Comparison of ENCODE assay signal across 8 mouse cellular contexts in genomic region chr12:110454223-110454622, GRCm38 (mm10). TPM values are rescaled to one million over a fixed set of nuclear protein-coding genes. Genes with fewer than 3 reads are reported as not detected.
DNase-seq lines count a peak whose midpoint lies in the region; ATAC-seq and TF ChIP-seq lines count a peak whose summit lies in the region.

No protein-coding gene starts in this region.

- no peaks in the 10 kb centered on the region for H3K36me3 ChIP-seq in midbrain, embryonic 11.5 days (ENCODE audit: control insufficient read depth, insufficient read depth, low read length)
- H3K36me3 ChIP-seq in midbrain, embryonic 13.5 days, result peaks cover 4% of the 10 kb centered on the region; the same call in 1 of the 2 replicates
- no peaks in the 10 kb centered on the region for H3K36me3 ChIP-seq in neural tube, embryonic 12.5 days
- no peaks in the 10 kb centered on the region for H3K36me3 ChIP-seq in testis, adult 2 months (ENCODE audit: control insufficient read depth, insufficient read depth, low read length)

- no peaks in the 10 kb centered on the region for H3K4me1 ChIP-seq in midbrain, embryonic 11.5 days (ENCODE audit: control insufficient read depth, insufficient read depth, low read length)
- no peaks in the 10 kb centered on the region for H3K4me1 ChIP-seq in midbrain, embryonic 13.5 days (replicated peaks)
- H3K4me1 ChIP-seq in cerebellum, adult 2 months (ENCODE audit: control insufficient read depth, insufficient read depth, low read length), result peaks cover 21% of the 10 kb centered on the region
- peaks cover 4% of the 10 kb centered on the region; the same call in 1 of the 2 replicates for H3K4me1 ChIP-seq in neural tube, embryonic 12.5 days
- H3K4me1 ChIP-seq in testis, adult 2 months (ENCODE audit: control insufficient read depth, insufficient read depth, low read length), result no peaks in the 10 kb centered on the region

- no peaks in the 10 kb centered on the region for H3K27me3 ChIP-seq in midbrain, embryonic 11.5 days (ENCODE audit: control insufficient read depth, insufficient read depth, low read length)
- no peaks in the 10 kb centered on the region for H3K27me3 ChIP-seq in midbrain, embryonic 13.5 days
- no peaks in the 10 kb centered on the region for H3K27me3 ChIP-seq in cerebellum, adult 2 months (ENCODE audit: control insufficient read depth, insufficient read depth, low read length)
- H3K27me3 ChIP-seq in neural tube, embryonic 12.5 days (replicated peaks), result no peaks in the 10 kb centered on the region
- no peaks in the 10 kb centered on the region for H3K27me3 ChIP-seq in testis, adult 2 months (ENCODE audit: control insufficient read depth, insufficient read depth, low read length)

- H3K4me2 ChIP-seq in midbrain, embryonic 11.5 days, result no peak overlapping the region
- no peak overlapping the region for H3K4me2 ChIP-seq in midbrain, embryonic 13.5 days (replicated peaks)
- no peak overlapping the region for H3K4me2 ChIP-seq in neural tube, embryonic 12.5 days (replicated peaks)

- WGBS in midbrain, embryonic 11.5 days, result 13% methylated on average over 5 of the region's 5 CpGs
- WGBS in midbrain, embryonic 13.5 days, result 14% methylated on average over 5 of the region's 5 CpGs
- WGBS in cerebellum, adult 2 months, result 11% methylated on average over 5 of the region's 5 CpGs
- 21% methylated on average over 5 of the region's 5 CpGs for WGBS in neural tube, embryonic 12.5 days

- no peak overlapping the region for H3K4me3 ChIP-seq in midbrain, embryonic 11.5 days (ENCODE audit: low read depth, low read length)
- H3K4me3 ChIP-seq in midbrain, embryonic 13.5 days (replicated peaks), result no peak overlapping the region
- no peak overlapping the region for H3K4me3 ChIP-seq in cerebellum, adult 2 months (replicated peaks; ENCODE audit: insufficient read depth, low read depth, low read length)
- H3K4me3 ChIP-seq in neural tube, embryonic 12.5 days, result 0 out of 2 replicates have a peak overlapping the region, but pooled peaks have one; percentile 5
- no peak overlapping the region for H3K4me3 ChIP-seq in testis, adult 2 months (ENCODE audit: control insufficient read depth, low read depth, low read length)

- no peak; the same call in 1 of the 2 replicates for ATAC-seq in midbrain, embryonic 11.5 days (ENCODE audit: low FRiP score)
- ATAC-seq in midbrain, embryonic 13.5 days, result no peak
- ATAC-seq in inflammation-experienced regulatory T-cells, adult 6 months, result peak; percentile 88
- ATAC-seq in neural tube, embryonic 12.5 days (ENCODE audit: low FRiP score, low read depth), result no peak

- peak; percentile 93 for DNase-seq in midbrain, embryonic 11.5 days (ENCODE audit: low spot score, missing footprints)
- DNase-seq in cerebellum, adult 2 months, result peak; percentile 64 to 75
- DNase-seq in frontal cortex, postnatal 36 days (ENCODE audit: low spot score in 2 of 2), result peak; percentile 70 to 74
- peak; percentile 71 for DNase-seq in liver

- H3K9me3 ChIP-seq in midbrain, embryonic 11.5 days (ENCODE audit: control insufficient read depth, low read length), result no peaks in the 10 kb centered on the region
- H3K9me3 ChIP-seq in midbrain, embryonic 13.5 days, result no peaks in the 10 kb centered on the region
- H3K9me3 ChIP-seq in neural tube, embryonic 12.5 days, result no peaks in the 10 kb centered on the region

- TF ChIP-seq CTCF in cerebellum, adult 2 months (IDR thresholded peaks at IDR 0.05; ENCODE audit: borderline replicate concordance, insufficient read depth, low read depth, low read length), result peak; percentile 83
- peak; percentile 58; the same call in 1 of the 2 replicates for TF ChIP-seq CTCF in testis, adult 2 months (IDR thresholded peaks at IDR 0.05; ENCODE audit: control insufficient read depth, insufficient read depth, insufficient replicate concordance, low read depth, low read length)

- no peak overlapping the region for H3K9ac ChIP-seq in midbrain, embryonic 11.5 days (ENCODE audit: low read length)
- no peak overlapping the region for H3K9ac ChIP-seq in midbrain, embryonic 13.5 days (replicated peaks)
- H3K9ac ChIP-seq in neural tube, embryonic 12.5 days, result no peak overlapping the region

- TF ChIP-seq POLR2A in cerebellum, adult 2 months (IDR thresholded peaks at IDR 0.05; ENCODE audit: borderline replicate concordance, insufficient read depth, low read length), result no peak
- TF ChIP-seq POLR2A in testis, adult 2 months (IDR thresholded peaks at IDR 0.05; ENCODE audit: control insufficient read depth, low read depth, low read length), result no peak

- no peak overlapping the region for H3K27ac ChIP-seq in midbrain, embryonic 11.5 days (ENCODE audit: low read depth, low read length)
- no peak overlapping the region for H3K27ac ChIP-seq in midbrain, embryonic 13.5 days
- no peak overlapping the region for H3K27ac ChIP-seq in cerebellum, adult 2 months (ENCODE audit: insufficient read depth, low read length)
- H3K27ac ChIP-seq in neural tube, embryonic 12.5 days, result no peak overlapping the region
- H3K27ac ChIP-seq in testis, adult 2 months (ENCODE audit: control insufficient read depth, insufficient read depth, low read depth, low read length), result no peak overlapping the region

RNA-seq across cellular contexts. Expression of gene Ppp2r5c, which starts 7.3 kb away (rescaled TPM):
- 175 and 183 TPM in 2 replicates for polyA plus RNA-seq in midbrain, embryonic 11.5 days (2014; fragmentation: Nextera tagmentation; extraction: Ambion mirVana)
- 136 and 147 TPM in 2 replicates for polyA plus RNA-seq in midbrain, embryonic 13.5 days (2015; fragmentation: Nextera tagmentation; extraction: Ambion mirVana)
- polyA plus RNA-seq in cerebellum, adult 2 months (2012; rRNA removed), result 117 and 136 TPM in 2 replicates
- 100 to 1,000 TPM; 506 to 623 (median 523) TPM for polyA plus RNA-seq in inflammation-experienced regulatory T-cells, adult 6 months (2017; shearing (Covaris generic))
- 151 and 160 TPM in 2 replicates for polyA plus RNA-seq in neural tube, embryonic 12.5 days (2016; fragmentation: Nextera tagmentation; extraction: Ambion mirVana)
- polyA plus RNA-seq in testis, adult 2 months (2012; rRNA removed), result 196 and 202 TPM in 2 replicates
